Comparison of ENCODE assay signal across 24 mouse cellular contexts in genomic region chr2:129024820-129025219, GRCm38 (mm10). TPM values are rescaled to one million over a fixed set of nuclear protein-coding genes. Genes with fewer than 3 reads are reported as not detected.
DNase-seq lines count a peak whose midpoint lies in the region; ATAC-seq and TF ChIP-seq lines count a peak whose summit lies in the region.
"Had no signal": no experiment of that assay in that cellular context is flagged by ENCODE, and none has a peak within 500 bp of the region (broad histone marks: within the 10 kb centered on the region; RNA-seq: fewer than 3 reads in every experiment).

No protein-coding gene starts in this region.

- H3K36me3 ChIP-seq in kidney, adult 2 months (ENCODE audit: control insufficient read depth, insufficient read depth, low read length): no peaks in the 10 kb centered on the region; the same call in 1 of the 2 replicates
- H3K36me3 ChIP-seq: embryonic facial prominence, embryonic 15.5 days; forebrain, embryonic 10.5 days; heart, embryonic 13.5 days; limb, embryonic 10.5 days had no signal

- H3K4me1 ChIP-seq in kidney, adult 2 months (ENCODE audit: control insufficient read depth, insufficient read depth, low read length): no peaks in the 10 kb centered on the region
- H3K4me1 ChIP-seq: embryonic facial prominence, embryonic 15.5 days; forebrain, embryonic 10.5 days; heart, embryonic 13.5 days; hindbrain, embryonic 13.5 days; limb, embryonic 10.5 days had no signal

- H3K4me3 ChIP-seq in kidney, adult 2 months (ENCODE audit: insufficient read depth, low read depth, low read length): no peak overlapping the region
- H3K4me3 ChIP-seq: embryonic facial prominence, embryonic 15.5 days; forebrain, embryonic 10.5 days; heart, embryonic 13.5 days; hindbrain, embryonic 13.5 days; limb, embryonic 10.5 days had no signal

- ATAC-seq in megakaryocyte progenitor cell, adult 5-6 weeks (replicated peaks; ENCODE audit: poor library complexity): no peak
- ATAC-seq: forebrain, postnatal 0 days; liver, postnatal 0 days had no signal

- 81% methylated on average over 9 of the region's 9 CpGs for WGBS in kidney, adult 2 months

- no peak overlapping the region for H3K27ac ChIP-seq in kidney, adult 2 months (ENCODE audit: insufficient read depth, low read depth, low read length)
- H3K27ac ChIP-seq: embryonic facial prominence, embryonic 15.5 days; forebrain, embryonic 10.5 days; heart, embryonic 13.5 days; hindbrain, embryonic 13.5 days; limb, embryonic 10.5 days had no signal

- TF ChIP-seq POLR2A in kidney, adult 2 months (IDR thresholded peaks at IDR 0.05; ENCODE audit: low read depth, low read length): no peak

- peak; percentile 16 for DNase-seq in kidney, adult 11 months
- DNase-seq in kidney, adult 2 months: no peak
- DNase-seq in adrenal gland, adult 8-10 months: peak; percentile 57
- DNase-seq in lung, adult 18-20 months: peak; percentile 54 to 55
- peak; percentile 45 for DNase-seq in lung, postnatal 25 days (ENCODE audit: low spot score)
- DNase-seq in testis, postnatal 10 days (ENCODE audit: low spot score): no peak
- no peak for DNase-seq in cerebellum, postnatal 14 days
- DNase-seq: cerebellum, adult 9-11 months; forebrain, postnatal 0 days; kidney, postnatal 36 days; liver, postnatal 0 days; thymus, adult 18-20 months had no signal

- TF ChIP-seq CTCF in kidney, adult 2 months (conservative IDR thresholded peaks at IDR 0.05; ENCODE audit: insufficient read depth, insufficient read length, low read depth, low read length): no peak

- no peaks in the 10 kb centered on the region for H3K27me3 ChIP-seq in kidney, adult 2 months (replicated peaks; ENCODE audit: control insufficient read depth, insufficient read depth, low read length)
- H3K27me3 ChIP-seq: embryonic facial prominence, embryonic 15.5 days; heart, embryonic 13.5 days; hindbrain, embryonic 13.5 days had no signal

RNA-seq across cellular contexts. Expression of gene Vinac1, which starts 23.2 kb away (rescaled TPM):
- 0.03 and 0.08 TPM in 2 replicates for polyA plus RNA-seq in kidney, adult 2 months (2012; rRNA removed)
- total RNA-seq in adrenal gland, adult 8-10 months (2022): under 1 TPM in 2 of 4 experiments, not detected in 2; 0.05 to 0.17 TPM
- total RNA-seq in megakaryocyte progenitor cell, adult 5-6 weeks (2015): not detected in 2 replicates
- not detected in 2 replicates for total RNA-seq in megakaryocyte progenitor cell, adult 5-6 weeks (2017)
- total RNA-seq: gastrocnemius, adult 18-20 months; granulocyte monocyte progenitor cell, adult 5-6 weeks; heart, postnatal 25 days; monocyte, adult 5-6 weeks had no signal
- polyA plus RNA-seq: C2C12; embryonic facial prominence, embryonic 15.5 days; kidney, embryonic 14.5 days; limb, embryonic 10.5 days; liver, postnatal 0 days had no signal

RNA-seq across cellular contexts. Expression of gene Ttl, which starts 40.9 kb away (rescaled TPM):
- polyA plus RNA-seq in kidney, adult 2 months (2012; rRNA removed): 6.3 and 6.6 TPM in 2 replicates
- 10 to 100 TPM; 10.6 to 14.2 (median 12.1) TPM for total RNA-seq in adrenal gland, adult 8-10 months (2022)
- total RNA-seq in megakaryocyte progenitor cell, adult 5-6 weeks (2015): 2.5 and 2.7 TPM in 2 replicates
- 3.0 and 4.9 TPM in 2 replicates for total RNA-seq in megakaryocyte progenitor cell, adult 5-6 weeks (2017)

RNA-seq across cellular contexts. Expression of gene Gm10762, which starts 57.3 kb away (rescaled TPM):
- 5.7 and 7.0 TPM in 2 replicates for polyA plus RNA-seq in kidney, adult 2 months (2012; rRNA removed)
- 1 to 10 TPM; 3.9 to 6.2 (median 5.8) TPM for total RNA-seq in adrenal gland, adult 8-10 months (2022)
- 8.0 and 9.8 TPM in 2 replicates for total RNA-seq in megakaryocyte progenitor cell, adult 5-6 weeks (2015)
- 5.0 and 5.5 TPM in 2 replicates for total RNA-seq in megakaryocyte progenitor cell, adult 5-6 weeks (2017)

RNA-seq across cellular contexts. Expression of gene Zc3h6, which starts 57.6 kb away (rescaled TPM):
- polyA plus RNA-seq in kidney, adult 2 months (2012; rRNA removed): 1.0 and 1.2 TPM in 2 replicates
- 10 to 100 TPM in 1 of 4 experiments, 1 to 10 TPM in 3; 5.4 to 13.9 (median 9.0) TPM for total RNA-seq in adrenal gland, adult 8-10 months (2022)
- 3.4 and 4.2 TPM in 2 replicates for total RNA-seq in megakaryocyte progenitor cell, adult 5-6 weeks (2015)
- total RNA-seq in megakaryocyte progenitor cell, adult 5-6 weeks (2017): 1.2 and 3.4 TPM in 2 replicates

Comparison
In these comparisons a context has a peak if more than half of its experiments do, and no peak if none do; other contexts are left out.
1. DNase-seq: peak in kidney, adult 11 months (single experiment), adrenal gland, adult 8-10 months (single experiment), lung, adult 18-20 months (2 of 2) and lung, postnatal 25 days (single experiment); none in kidney, adult 2 months (single experiment), testis, postnatal 10 days (single experiment) and cerebellum, postnatal 14 days (0 of 2).